Mouse (Mus musculus) limb, embryonic 13.5 days (tissue): ENCODE results near the gene Sumo1. TPM values are rescaled to one million over a fixed set of nuclear protein-coding genes. Genes with fewer than 3 reads are reported as not detected.

Source experiments
- ATAC-seq: fragments of 200-750 bp; cut with Nextera tagmentation; 2 replicates; pipeline ENCODE4 v1.8.0; 2017; ENCODE audit warnings: low read depth, moderate number of reproducible peaks, moderate TSS enrichment; ENCODE audit not compliant: low FRiP score
- H3K27ac ChIP-seq: fragments of 300-500 bp; sonication (generic); 2 replicates; pipeline ENCODE4 v1.5.1; 2015; ENCODE audit warnings: inconsistent platforms, mild to moderate bottlenecking, moderate library complexity
- H3K27me3 ChIP-seq: fragments of 300-500 bp; sonication (generic); 2 replicates; pipeline ENCODE4 v1.6.1; 2015; ENCODE audit warnings: mild to moderate bottlenecking, inconsistent platforms
- H3K36me3 ChIP-seq: fragments of 300-500 bp; sonication (generic); 2 replicates; pipeline ENCODE4 v1.6.1; 2015; ENCODE audit warnings: inconsistent platforms, mild to moderate bottlenecking, moderate library complexity
- H3K4me1 ChIP-seq: fragments of 300-500 bp; sonication (generic); 2 replicates; pipeline ENCODE4 v1.6.1; 2015; ENCODE audit warnings: inconsistent platforms
- H3K4me2 ChIP-seq: fragments of 300-500 bp; sonication (generic); replicated peaks from 2 replicates; pipeline ENCODE4 v1.6.1; 2015; ENCODE audit warnings: inconsistent platforms, mild to moderate bottlenecking, moderate library complexity
- H3K4me3 ChIP-seq: fragments of 300-500 bp; sonication (generic); 2 replicates; pipeline ENCODE4 v1.5.1; 2015; ENCODE audit warnings: moderate library complexity, mild to moderate bottlenecking, inconsistent platforms
- H3K9ac ChIP-seq: fragments of 300-500 bp; sonication (generic); 2 replicates; pipeline ENCODE4 v1.6.1; 2015; ENCODE audit warnings: mild to moderate bottlenecking, inconsistent platforms
- H3K9me3 ChIP-seq: fragments of 300-500 bp; sonication (generic); 2 replicates; pipeline ENCODE4 v1.6.1; 2016; ENCODE audit warnings: inconsistent platforms
- WGBS: fragments of 180-500 bp; shearing (Covaris S2); methylation state at CpG from one replicate; pipeline ENCODE4 v1.1.7; 2015; 5-methylcytosine and 5-hydroxymethylcytosine counted together
- polyA plus RNA-seq: library from polyadenylated mRNA; unstranded; fragments of >200 nt; fragmentation: Nextera tagmentation; extraction: Ambion mirVana; gene quantifications from 2 replicates; pipeline ENCODE4 v1.2.1, GENCODE M21; 2015

The Sumo1 gene
- polyA plus RNA-seq: 473 and 474 TPM in 2 replicates

GRCm38 (mm10) chr1:59670641-59671168, at the start of gene Sumo1:
Gene Sumo1, minus strand, starts transcription at chr1:59670834.
- H3K36me3 ChIP-seq: peaks cover 2% of the 10 kb centered on the region; the same call in 1 of the 2 replicates
- H3K4me1 ChIP-seq: peaks cover 26% of the 10 kb centered on the region
- ATAC-seq: peak; percentile 97
- H3K27ac ChIP-seq: peak within 1 kb of the TSS; percentile 97
- no peaks in the 10 kb centered on the region for H3K27me3 ChIP-seq
- H3K4me3 ChIP-seq: peak within 1 kb of the TSS; percentile 99
- WGBS: under 1% methylated on average over 33 of the region's 36 CpGs
- peak within 1 kb of the TSS; percentile 99 for H3K9ac ChIP-seq
- H3K4me2 ChIP-seq: peak within 1 kb of the TSS; percentile 85
- H3K9me3 ChIP-seq: no peaks in the 10 kb centered on the region

- Histone ChIP-seq H3K4me1 (no peaks in the 10 kb centered on the region), H3K9ac (no peak overlapping the region), H3K4me3 (no peak overlapping the region), H3K27me3 (no peaks in the 10 kb centered on the region), H3K27ac (no peak overlapping the region; the same call in 1 of the 2 replicates), H3K4me2 (no peak overlapping the region), H3K9me3 (no peaks in the 10 kb centered on the region), H3K36me3 (peaks cover 40% of the 10 kb centered on the region)
- no peak for ATAC-seq
- WGBS: 46% methylated on average over 4 of the region's 4 CpGs
Observed at GRCm38 (mm10) chr1:59719900-59720299, 49.3 kb upstream of the Sumo1 start.

DNA sequence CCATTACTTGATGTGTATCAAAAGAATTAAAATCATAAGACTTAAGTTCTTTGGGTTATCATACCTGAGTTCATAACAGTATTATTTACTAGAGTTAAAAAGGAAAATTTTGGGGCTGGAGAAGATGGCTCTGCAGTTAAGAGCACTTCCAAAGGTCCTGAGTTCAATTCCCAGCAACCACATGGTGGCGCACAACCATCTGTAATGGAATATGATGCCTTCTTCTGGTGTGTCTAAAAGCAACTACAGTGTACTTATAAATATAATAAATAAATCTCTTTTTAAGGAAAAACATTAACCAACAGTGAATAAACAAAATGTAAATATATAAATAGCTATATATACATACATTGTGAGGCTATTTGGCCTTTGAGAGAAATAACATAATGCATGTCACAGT, 31.1 kb upstream of the Sumo1 start:
- 96% methylated on average over 1 of the region's 1 CpGs for WGBS
- H3K9me3 ChIP-seq: no peaks in the 10 kb centered on the region
- H3K27ac ChIP-seq: no peak overlapping the region
- H3K27me3 ChIP-seq: no peaks in the 10 kb centered on the region
- H3K4me2 ChIP-seq: no peak overlapping the region
- ATAC-seq: no peak
- H3K4me3 ChIP-seq: no peak overlapping the region
- no peaks in the 10 kb centered on the region for H3K4me1 ChIP-seq
- no peak overlapping the region for H3K9ac ChIP-seq
- H3K36me3 ChIP-seq: peaks cover 77% of the 10 kb centered on the region

GRCm38 (mm10) chr1:59698207-59698606, 27.6 kb upstream of the Sumo1 start:
- Histone ChIP-seq H3K27me3 (no peaks in the 10 kb centered on the region), H3K4me3 (no peak overlapping the region), H3K9me3 (no peaks in the 10 kb centered on the region), H3K4me2 (no peak overlapping the region), H3K27ac (no peak overlapping the region), H3K4me1 (no peaks in the 10 kb centered on the region), H3K9ac (no peak overlapping the region), H3K36me3 (peaks cover 75% of the 10 kb centered on the region)
- 94% methylated on average over 3 of the region's 3 CpGs for WGBS
- ATAC-seq: no peak

GRCm38 (mm10) chr1:59697751-59698150, 27.1 kb upstream of the Sumo1 start:
- Histone ChIP-seq H3K4me3 (no peak overlapping the region), H3K27me3 (no peaks in the 10 kb centered on the region), H3K9ac (no peak overlapping the region), H3K9me3 (no peaks in the 10 kb centered on the region), H3K36me3 (peaks cover 79% of the 10 kb centered on the region), H3K4me2 (no peak overlapping the region), H3K27ac (no peak overlapping the region), H3K4me1 (no peaks in the 10 kb centered on the region)
- 89% methylated on average over 5 of the region's 5 CpGs for WGBS
- ATAC-seq: no peak

DNA sequence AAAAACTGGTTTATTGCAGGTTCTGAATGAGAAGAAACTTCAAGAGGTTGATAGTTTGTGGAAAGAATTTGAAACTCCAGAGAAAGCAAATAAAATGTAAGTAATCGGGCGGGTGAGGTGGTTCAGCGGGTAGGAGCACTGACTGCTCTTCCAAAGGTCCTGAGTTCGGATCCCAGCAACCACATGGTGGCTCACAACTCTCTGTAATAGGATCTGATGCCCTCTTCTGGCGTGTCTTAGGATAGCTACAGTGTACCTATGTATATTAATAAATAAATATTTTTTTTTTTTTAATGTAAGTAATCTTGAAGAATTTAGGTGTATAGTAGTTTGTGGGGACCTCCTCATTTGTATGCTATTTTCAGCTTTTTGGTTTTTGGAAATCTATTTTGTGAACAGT, 19.8 kb upstream of the Sumo1 start:
- Histone ChIP-seq H3K27me3 (no peaks in the 10 kb centered on the region), H3K9me3 (no peaks in the 10 kb centered on the region), H3K4me2 (no peak overlapping the region), H3K27ac (no peak overlapping the region), H3K4me3 (no peak overlapping the region), H3K4me1 (peaks cover 21% of the 10 kb centered on the region), H3K9ac (no peak overlapping the region), H3K36me3 (peaks cover 46% of the 10 kb centered on the region)
- ATAC-seq: no peak
- 89% methylated on average over 5 of the region's 5 CpGs for WGBS

- Histone ChIP-seq H3K9me3 (no peaks in the 10 kb centered on the region), H3K9ac (no peak overlapping the region), H3K36me3 (peaks cover 22% of the 10 kb centered on the region), H3K4me2 (peak overlapping the region; percentile 41), H3K27me3 (no peaks in the 10 kb centered on the region), H3K27ac (no peak overlapping the region), H3K4me3 (no peak overlapping the region), H3K4me1 (peaks cover 21% of the 10 kb centered on the region)
- no peak for ATAC-seq
- WGBS: 50% methylated on average over 1 of the region's 1 CpGs
Observed at GRCm38 (mm10) chr1:59687493-59687892, 16.9 kb upstream of the Sumo1 start.

DNA sequence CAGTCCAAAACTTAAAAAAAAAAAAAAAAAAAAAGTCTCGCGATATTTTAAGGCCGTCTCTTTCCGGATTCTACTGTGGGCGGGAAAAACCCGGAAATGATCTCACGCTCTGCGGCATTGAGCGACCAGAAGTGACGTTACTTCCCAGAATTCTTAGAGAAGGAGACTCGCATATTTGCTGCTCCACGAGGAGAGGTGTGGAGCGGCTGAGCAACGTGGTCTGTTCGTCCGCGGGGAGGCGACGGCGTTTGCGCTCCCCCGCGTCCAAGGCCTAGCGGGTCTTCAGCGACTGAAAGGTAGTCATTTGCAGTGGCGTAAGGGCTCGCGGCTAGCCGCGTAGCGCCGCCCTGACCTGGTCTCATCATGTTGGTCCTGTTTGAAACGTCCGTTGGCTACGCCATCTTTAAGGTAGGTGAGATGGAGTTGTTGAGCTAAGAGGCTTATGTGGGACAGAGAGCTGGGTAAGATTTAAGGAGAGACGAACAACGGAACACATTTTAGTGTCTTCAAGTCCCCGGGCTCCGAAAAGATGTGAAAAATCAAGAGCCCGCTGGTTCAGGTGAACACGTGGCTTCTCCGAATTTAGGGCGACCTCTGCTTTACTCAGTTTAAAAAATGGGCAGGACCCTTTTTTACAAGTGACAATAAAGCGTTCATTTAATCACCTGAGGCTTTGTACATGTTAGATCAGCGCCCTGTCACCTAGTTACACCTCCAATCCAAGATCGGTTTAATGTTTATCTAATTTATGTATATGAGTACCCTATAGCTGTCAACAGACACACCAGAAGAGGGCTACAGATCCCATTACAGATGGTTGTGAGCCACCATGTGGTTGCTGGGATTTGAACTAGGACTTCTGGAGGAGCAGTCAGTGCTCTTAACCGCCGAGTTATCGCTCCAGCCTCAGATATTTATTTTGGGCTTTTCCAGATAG, 14.5 kb upstream of the Sumo1 start, which contains the start of gene Nop58:
TSS of gene Nop58 (plus strand) at position 153 of the 937 bp plus-strand sequence.
- Histone ChIP-seq H3K27ac (peak within 1 kb of the TSS; percentile 89), H3K4me1 (peaks cover 21% of the 10 kb centered on the region), H3K27me3 (0 out of 2 replicates have a peak, but pooled peaks cover 6% of the 10 kb centered on the region), H3K36me3 (peaks cover 8% of the 10 kb centered on the region), H3K9ac (peak within 1 kb of the TSS; percentile 88), H3K9me3 (no peaks in the 10 kb centered on the region), H3K4me3 (peak within 1 kb of the TSS; percentile 77), H3K4me2 (peak within 1 kb of the TSS; percentile 94)
- ATAC-seq: peak; percentile 97
- under 1% methylated on average over 49 of the region's 49 CpGs for WGBS

DNA sequence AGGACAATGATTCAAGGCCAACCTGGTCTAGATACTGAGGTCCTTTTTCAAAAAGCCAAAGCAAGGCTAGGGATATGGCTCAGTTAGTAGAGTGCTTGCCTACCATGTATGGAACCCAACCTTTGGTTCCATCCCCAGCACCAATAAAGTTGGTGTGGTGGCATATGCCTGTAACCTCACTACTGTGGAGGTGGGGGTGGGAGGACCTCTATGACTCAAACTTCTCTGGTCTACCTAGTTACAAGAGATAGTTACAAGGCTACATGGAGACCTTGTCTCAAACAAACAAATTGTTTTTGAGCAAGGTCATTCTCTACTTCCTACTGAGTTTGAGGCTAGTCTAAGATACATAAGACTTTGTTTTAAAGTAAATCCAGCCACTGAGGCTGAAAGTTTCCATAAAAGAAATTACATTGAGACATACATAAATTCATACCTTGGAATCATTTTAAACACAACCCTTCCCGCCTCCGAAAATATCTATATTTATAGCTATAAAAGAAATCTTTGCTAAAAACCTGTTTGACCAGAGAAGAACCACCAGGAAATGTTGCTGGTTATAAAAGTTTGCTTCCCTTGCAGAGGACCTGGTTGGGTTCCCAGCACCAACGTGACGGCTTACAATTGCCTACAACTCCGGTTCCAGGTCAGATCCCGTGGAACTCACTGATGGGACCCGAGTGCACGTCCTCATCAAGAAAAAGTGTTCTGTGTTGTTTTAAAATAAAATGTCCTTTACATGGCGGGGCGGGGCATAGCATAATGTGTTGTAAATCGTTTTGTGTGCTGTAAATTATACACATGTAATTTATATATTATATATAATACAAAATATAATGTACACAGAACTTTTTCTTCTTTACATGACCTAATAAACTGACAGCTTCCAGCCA, 13.5 kb upstream of the Sumo1 start:
- H3K4me3 ChIP-seq: peak overlapping the region; percentile 77
- no peak overlapping the region for H3K27ac ChIP-seq
- peak; percentile 37; the same call in 1 of the 2 replicates for ATAC-seq
- H3K27me3 ChIP-seq: 0 out of 2 replicates have a peak, but pooled peaks cover 6% of the 10 kb centered on the region
- H3K9me3 ChIP-seq: no peaks in the 10 kb centered on the region
- H3K36me3 ChIP-seq: no peaks in the 10 kb centered on the region
- H3K9ac ChIP-seq: peak overlapping the region; percentile 63
- WGBS: 11% methylated on average over 11 of the region's 11 CpGs
- H3K4me2 ChIP-seq: peak overlapping the region; percentile 94
- peaks cover 21% of the 10 kb centered on the region for H3K4me1 ChIP-seq

GRCm38 (mm10) chr1:59673661-59674060, 3.0 kb upstream of the Sumo1 start:
- H3K27ac ChIP-seq: no peak overlapping the region
- H3K4me1 ChIP-seq: peaks cover 16% of the 10 kb centered on the region
- WGBS: 97% methylated on average over 2 of the region's 2 CpGs
- no peak for ATAC-seq
- no peak overlapping the region for H3K4me2 ChIP-seq
- no peak overlapping the region for H3K9ac ChIP-seq
- H3K36me3 ChIP-seq: no peaks in the 10 kb centered on the region
- H3K9me3 ChIP-seq: no peaks in the 10 kb centered on the region
- H3K27me3 ChIP-seq: no peaks in the 10 kb centered on the region
- H3K4me3 ChIP-seq: no peak overlapping the region

DNA sequence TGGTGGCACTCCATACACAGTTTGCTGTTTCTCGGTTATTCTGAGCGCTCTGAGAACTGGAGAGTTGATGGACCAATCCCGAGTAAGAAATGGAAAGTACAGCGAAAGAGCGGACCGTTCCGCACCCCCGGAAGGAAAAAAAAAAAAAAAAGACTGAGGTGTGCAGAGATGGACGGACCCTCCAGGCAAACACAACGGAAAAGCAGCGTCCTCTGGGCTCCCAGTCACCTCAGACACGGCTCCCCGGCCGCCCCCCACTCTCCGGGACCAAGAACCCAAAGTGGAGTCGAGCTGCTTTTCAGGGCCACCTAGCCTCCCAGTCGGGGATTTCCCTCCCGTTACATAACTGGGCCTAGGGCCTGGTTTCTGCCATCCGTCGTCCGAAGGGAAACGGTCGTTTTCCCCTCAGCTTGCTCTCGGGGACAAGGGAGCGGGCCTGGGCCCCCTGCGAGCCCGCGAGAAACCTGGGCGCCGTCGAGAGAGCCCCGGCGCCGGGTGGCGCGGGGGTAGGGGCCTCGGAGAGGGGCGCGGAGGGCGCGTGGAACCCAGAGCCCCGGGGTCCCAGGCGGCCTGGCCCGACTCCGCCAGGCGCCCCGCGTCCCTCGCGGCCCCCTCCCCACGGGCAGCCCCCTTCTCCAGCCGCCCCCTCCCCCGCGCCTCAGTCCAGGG, 538 bp downstream of the Sumo1 start:
- under 1% methylated on average over 50 of the region's 54 CpGs for WGBS
- ATAC-seq: peak; percentile 75

More for the DNA sequence above, 538 bp downstream of the Sumo1 start:
- Histone ChIP-seq H3K27ac (peak overlapping the region; percentile 97), H3K9ac (peak overlapping the region; percentile 99), H3K4me1 (peaks cover 26% of the 10 kb centered on the region), H3K27me3 (no peaks in the 10 kb centered on the region), H3K4me2 (peak overlapping the region; percentile 85), H3K9me3 (no peaks in the 10 kb centered on the region), H3K36me3 (peaks cover 2% of the 10 kb centered on the region; the same call in 1 of the 2 replicates), H3K4me3 (peak overlapping the region; percentile 99)
